Mouse (Mus musculus) hindbrain, embryonic 15.5 days (tissue): ENCODE data around the gene Plekhg1. TPM values are rescaled to one million over a fixed set of nuclear protein-coding genes. Genes with fewer than 3 reads are reported as not detected.

Experiments used
- ATAC-seq: fragments of 200-750 bp; cut with Nextera tagmentation; 2 replicates; pipeline ENCODE4 v1.8.0; 2017; ENCODE audit warnings: low read depth, moderate number of reproducible peaks, moderate TSS enrichment; ENCODE audit not compliant: low FRiP score
- H3K27ac ChIP-seq: fragments of 300-500 bp; sonication (generic); replicated peaks from 2 replicates; pipeline ENCODE4 v1.5.1; 2015; ENCODE audit warnings: mild to moderate bottlenecking, inconsistent platforms
- H3K27me3 ChIP-seq: fragments of 300-500 bp; sonication (generic); 2 replicates; pipeline ENCODE4 v1.6.1; 2015; ENCODE audit warnings: control low read depth, inconsistent platforms
- H3K36me3 ChIP-seq: fragments of 300-500 bp; sonication (generic); 2 replicates; pipeline ENCODE4 v1.6.1; 2015; ENCODE audit warnings: control low read depth, inconsistent platforms
- H3K4me1 ChIP-seq: fragments of 300-500 bp; sonication (generic); replicated peaks from 2 replicates; pipeline ENCODE4 v1.6.1; 2015; ENCODE audit warnings: control low read depth, inconsistent platforms
- H3K4me2 ChIP-seq: fragments of 300-500 bp; sonication (generic); 2 replicates; pipeline ENCODE4 v1.6.1; 2015; ENCODE audit warnings: moderate library complexity, mild to moderate bottlenecking, inconsistent platforms
- H3K4me3 ChIP-seq: fragments of 300-500 bp; sonication (generic); 2 replicates; pipeline ENCODE4 v1.5.1; 2015; ENCODE audit warnings: mild to moderate bottlenecking, inconsistent platforms
- H3K9ac ChIP-seq: fragments of 300-500 bp; sonication (generic); 2 replicates; pipeline ENCODE4 v1.6.1; 2015; ENCODE audit warnings: inconsistent platforms
- H3K9me3 ChIP-seq: fragments of 300-500 bp; sonication (generic); 2 replicates; pipeline ENCODE4 v1.6.1; 2016; ENCODE audit warnings: control low read depth, inconsistent platforms
- WGBS: fragments of 180-500 bp; shearing (Covaris S2); methylation state at CpG from one replicate; pipeline ENCODE4 v1.1.7; 2015; 5-methylcytosine and 5-hydroxymethylcytosine counted together
- polyA plus RNA-seq: library from polyadenylated mRNA; unstranded; fragments of >200 nt; fragmentation: Nextera tagmentation; extraction: Ambion mirVana; gene quantifications from 2 replicates; pipeline ENCODE4 v1.2.1, GENCODE M21; 2015

Gene Plekhg1
- polyA plus RNA-seq, 1 experiment from 2014 or later, result 10.5 TPM

GRCm38 (mm10) chr10:3867298-3867697 is 127.1 kb downstream of the Plekhg1 start:
- Histone ChIP-seq H3K9me3 (no peaks in the 10 kb centered on the region), H3K4me3 (no peak overlapping the region), H3K27me3 (no peaks in the 10 kb centered on the region), H3K4me2 (no peak overlapping the region), H3K9ac (no peak overlapping the region), H3K27ac (no peak overlapping the region), H3K4me1 (peaks cover 11% of the 10 kb centered on the region), H3K36me3 (no peaks in the 10 kb centered on the region)
- no peak for ATAC-seq

GRCm38 (mm10) chr10:3870828-3871227 is 130.7 kb downstream of the Plekhg1 start:
- Histone ChIP-seq H3K4me2 (no peak overlapping the region), H3K9ac (no peak overlapping the region), H3K4me3 (no peak overlapping the region), H3K9me3 (no peaks in the 10 kb centered on the region), H3K27ac (no peak overlapping the region), H3K27me3 (no peaks in the 10 kb centered on the region), H3K4me1 (no peaks in the 10 kb centered on the region), H3K36me3 (no peaks in the 10 kb centered on the region)
- 86% methylated on average over 5 of the region's 5 CpGs for WGBS
- no peak for ATAC-seq

- no peak overlapping the region for H3K9ac ChIP-seq
- no peaks in the 10 kb centered on the region for H3K4me1 ChIP-seq
- no peaks in the 10 kb centered on the region for H3K9me3 ChIP-seq
- H3K36me3 ChIP-seq, result no peaks in the 10 kb centered on the region
- H3K4me3 ChIP-seq, result no peak overlapping the region
- WGBS, result 92% methylated on average over 6 of the region's 6 CpGs
- no peak overlapping the region for H3K27ac ChIP-seq
- H3K4me2 ChIP-seq, result no peak overlapping the region
- H3K27me3 ChIP-seq, result no peaks in the 10 kb centered on the region
- ATAC-seq, result no peak
These were observed 133.3 kb downstream of the Plekhg1 start for GRCm38 (mm10) chr10:3873467-3873866.

GRCm38 (mm10) chr10:3877852-3878535 is 137.8 kb downstream of the Plekhg1 start:
- no peak overlapping the region for H3K4me3 ChIP-seq
- no peaks in the 10 kb centered on the region for H3K9me3 ChIP-seq
- ATAC-seq, result no peak
- H3K36me3 ChIP-seq, result no peaks in the 10 kb centered on the region
- H3K27ac ChIP-seq, result no peak overlapping the region
- no peaks in the 10 kb centered on the region for H3K4me1 ChIP-seq
- H3K4me2 ChIP-seq, result no peak overlapping the region
- 97% methylated on average over 4 of the region's 4 CpGs for WGBS
- no peaks in the 10 kb centered on the region for H3K27me3 ChIP-seq
- H3K9ac ChIP-seq, result no peak overlapping the region

GRCm38 (mm10) chr10:3881179-3881578 is 141.0 kb downstream of the Plekhg1 start:
- no peak overlapping the region for H3K27ac ChIP-seq
- WGBS, result 64% methylated on average over 2 of the region's 2 CpGs
- no peaks in the 10 kb centered on the region for H3K4me1 ChIP-seq
- H3K9ac ChIP-seq, result no peak overlapping the region
- no peaks in the 10 kb centered on the region for H3K27me3 ChIP-seq
- no peaks in the 10 kb centered on the region for H3K9me3 ChIP-seq
- no peak overlapping the region for H3K4me3 ChIP-seq
- no peak for ATAC-seq
- no peak overlapping the region for H3K4me2 ChIP-seq
- no peaks in the 10 kb centered on the region for H3K36me3 ChIP-seq

- Histone ChIP-seq H3K27ac (no peak overlapping the region), H3K9me3 (no peaks in the 10 kb centered on the region), H3K27me3 (no peaks in the 10 kb centered on the region), H3K9ac (no peak overlapping the region), H3K4me1 (peaks cover 5% of the 10 kb centered on the region; the same call in 1 of the 2 replicates), H3K4me2 (no peak overlapping the region), H3K4me3 (no peak overlapping the region), H3K36me3 (no peaks in the 10 kb centered on the region)
- ATAC-seq, result no peak
- WGBS, result 77% methylated on average over 4 of the region's 4 CpGs
These were observed 148.3 kb downstream of the Plekhg1 start for GRCm38 (mm10) chr10:3888510-3888909.

- WGBS, result 37% methylated on average over 3 of the region's 3 CpGs
- no peak overlapping the region for H3K4me3 ChIP-seq
- no peaks in the 10 kb centered on the region for H3K36me3 ChIP-seq
- H3K9me3 ChIP-seq, result no peaks in the 10 kb centered on the region
- ATAC-seq, result no peak
- H3K27ac ChIP-seq, result peak overlapping the region; percentile 53
- no peak overlapping the region for H3K9ac ChIP-seq
- H3K4me2 ChIP-seq, result no peak overlapping the region
- no peaks in the 10 kb centered on the region for H3K27me3 ChIP-seq
- H3K4me1 ChIP-seq, result peaks cover 5% of the 10 kb centered on the region; the same call in 1 of the 2 replicates
These were observed 151.5 kb downstream of the Plekhg1 start for GRCm38 (mm10) chr10:3891381-3892263.

GRCm38 (mm10) chr10:3892368-3892767 is 152.2 kb downstream of the Plekhg1 start:
- H3K4me1 ChIP-seq, result peaks cover 5% of the 10 kb centered on the region; the same call in 1 of the 2 replicates
- no peaks in the 10 kb centered on the region for H3K27me3 ChIP-seq
- WGBS, result 54% methylated on average over 3 of the region's 3 CpGs
- H3K4me3 ChIP-seq, result no peak overlapping the region
- no peak overlapping the region for H3K9ac ChIP-seq
- ATAC-seq, result no peak
- no peaks in the 10 kb centered on the region for H3K36me3 ChIP-seq
- no peaks in the 10 kb centered on the region for H3K9me3 ChIP-seq
- no peak overlapping the region for H3K4me2 ChIP-seq
- H3K27ac ChIP-seq, result 0 out of 2 replicates have a peak overlapping the region, but pooled peaks have one; percentile 53

- no peaks in the 10 kb centered on the region for H3K27me3 ChIP-seq
- no peak overlapping the region for H3K27ac ChIP-seq
- WGBS, result 63% methylated on average over 3 of the region's 3 CpGs
- H3K4me1 ChIP-seq, result no peaks in the 10 kb centered on the region
- no peak overlapping the region for H3K4me3 ChIP-seq
- H3K9ac ChIP-seq, result no peak overlapping the region
- no peak overlapping the region for H3K4me2 ChIP-seq
- no peaks in the 10 kb centered on the region for H3K9me3 ChIP-seq
- no peaks in the 10 kb centered on the region for H3K36me3 ChIP-seq
- no peak for ATAC-seq
These were observed 157.9 kb downstream of the Plekhg1 start for GRCm38 (mm10) chr10:3898068-3898467.

- 67% methylated on average over 11 of the region's 11 CpGs for WGBS
- peak; percentile 51; the same call in 1 of the 2 replicates for ATAC-seq
These were observed 160.3 kb downstream of the Plekhg1 start for GRCm38 (mm10) chr10:3900416-3900956.

GRCm38 (mm10) chr10:3905747-3906146 is 165.6 kb downstream of the Plekhg1 start:
- Histone ChIP-seq H3K4me2 (no peak overlapping the region), H3K9ac (no peak overlapping the region), H3K9me3 (no peaks in the 10 kb centered on the region), H3K4me3 (no peak overlapping the region), H3K36me3 (no peaks in the 10 kb centered on the region), H3K27ac (no peak overlapping the region), H3K4me1 (no peaks in the 10 kb centered on the region), H3K27me3 (no peaks in the 10 kb centered on the region)
- WGBS, result 82% methylated on average over 3 of the region's 3 CpGs
- no peak for ATAC-seq

More at GRCm38 (mm10) chr10:3900416-3900956, 160.3 kb downstream of the Plekhg1 start:
- Histone ChIP-seq H3K4me2 (no peak overlapping the region), H3K27ac (no peak overlapping the region), H3K4me3 (no peak overlapping the region), H3K36me3 (no peaks in the 10 kb centered on the region), H3K9ac (no peak overlapping the region), H3K27me3 (no peaks in the 10 kb centered on the region), H3K9me3 (no peaks in the 10 kb centered on the region), H3K4me1 (no peaks in the 10 kb centered on the region)

- no peak overlapping the region for H3K27ac ChIP-seq
These were observed 173.9 kb downstream of the Plekhg1 start for GRCm38 (mm10) chr10:3914104-3914503.

More at GRCm38 (mm10) chr10:3914104-3914503, 173.9 kb downstream of the Plekhg1 start:
- Histone ChIP-seq H3K36me3 (no peaks in the 10 kb centered on the region), H3K4me1 (no peaks in the 10 kb centered on the region), H3K27me3 (no peaks in the 10 kb centered on the region), H3K4me2 (no peak overlapping the region), H3K4me3 (no peak overlapping the region), H3K9ac (no peak overlapping the region), H3K9me3 (no peaks in the 10 kb centered on the region)
- ATAC-seq, result no peak
- 75% methylated on average over 5 of the region's 5 CpGs for WGBS
